Mouse (Mus musculus) cerebellum, adult 11 months (tissue): ENCODE measurements around the gene Kcnq1.
A peak's percentile ranks its signal among the peaks of the same experiment; 100 is the strongest.

Source experiments
- DNase-seq: peaks from one replicate; pipeline ENCODE4 v3.0.0; 2022

Gene Kcnq1

GRCm38 (mm10) chr7:143106062-143106461 lies at the start of gene Kcnq1:
Gene Kcnq1, plus strand, starts transcription at chr7:143106362.
- no peak for DNase-seq

DNA sequence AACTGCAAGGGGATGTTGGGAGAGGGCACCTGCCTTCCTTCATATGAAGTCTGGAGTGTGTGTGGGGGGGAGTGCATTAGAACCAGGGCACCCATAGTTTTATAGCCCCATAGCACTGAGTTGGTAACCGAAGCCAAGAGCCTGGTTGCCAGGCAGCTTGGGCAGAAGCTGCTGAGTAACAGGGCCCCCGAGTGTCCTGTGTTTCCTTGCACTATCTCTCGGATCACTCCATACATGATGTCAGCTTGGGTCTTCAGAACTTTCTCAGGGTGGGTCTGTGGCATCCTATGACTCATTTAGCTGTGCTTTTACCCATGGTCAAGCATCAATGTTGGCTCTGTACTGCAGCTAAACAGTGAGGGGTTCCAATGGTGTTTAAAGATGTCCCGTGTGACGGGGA lies 49.1 kb upstream of the Kcnq1 start:
- DNase-seq = no peak

GRCm38 (mm10) chr7:143057667-143058220 lies 48.4 kb upstream of the Kcnq1 start:
- no peak for DNase-seq

DNA sequence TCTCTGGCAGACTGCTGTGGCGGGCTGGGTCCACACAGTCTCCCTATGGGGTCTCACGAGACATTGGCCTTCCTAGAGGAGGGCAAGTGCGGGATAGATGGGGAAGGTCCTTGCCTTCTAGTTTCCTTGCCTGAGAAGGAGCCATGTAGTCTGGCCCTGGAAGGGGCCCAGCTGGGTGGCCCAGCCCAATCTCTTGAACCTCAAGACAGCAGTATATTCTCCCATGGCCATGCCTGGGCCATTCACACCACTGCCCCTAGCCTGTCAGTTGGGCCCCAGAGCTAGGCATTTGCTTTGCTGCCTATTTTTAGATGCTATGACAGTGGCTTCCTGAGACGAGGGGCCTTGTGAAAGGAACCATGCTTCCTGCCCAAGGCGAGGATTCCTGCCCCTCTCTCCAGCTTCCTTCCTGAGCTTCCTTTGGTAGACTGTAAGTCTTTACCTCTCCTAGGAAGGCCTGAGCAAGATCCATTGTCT lies 47.9 kb upstream of the Kcnq1 start:
- DNase-seq = no peak

GRCm38 (mm10) chr7:143059202-143059870 lies 46.8 kb upstream of the Kcnq1 start:
- DNase-seq = no peak

DNA sequence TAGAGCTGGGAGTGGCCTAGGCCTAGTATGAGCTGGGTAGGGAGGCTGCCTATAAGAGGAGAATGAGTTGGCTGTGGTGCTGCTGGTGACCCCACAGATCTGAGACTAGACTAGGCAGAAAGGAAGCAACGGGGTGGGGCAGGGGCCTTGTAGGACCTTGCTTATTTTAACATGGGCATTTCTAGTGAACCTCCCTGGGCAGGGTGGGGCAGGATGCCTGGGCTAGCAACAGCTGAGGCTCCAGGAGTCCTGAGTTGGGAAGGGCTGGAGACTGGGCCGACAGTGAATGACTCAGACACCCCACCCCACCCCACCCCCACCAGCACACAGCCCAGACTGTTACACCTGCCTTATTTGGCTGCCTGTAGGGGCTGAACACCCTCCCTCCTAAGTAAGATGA lies 43.5 kb upstream of the Kcnq1 start:
- DNase-seq = no peak

DNA sequence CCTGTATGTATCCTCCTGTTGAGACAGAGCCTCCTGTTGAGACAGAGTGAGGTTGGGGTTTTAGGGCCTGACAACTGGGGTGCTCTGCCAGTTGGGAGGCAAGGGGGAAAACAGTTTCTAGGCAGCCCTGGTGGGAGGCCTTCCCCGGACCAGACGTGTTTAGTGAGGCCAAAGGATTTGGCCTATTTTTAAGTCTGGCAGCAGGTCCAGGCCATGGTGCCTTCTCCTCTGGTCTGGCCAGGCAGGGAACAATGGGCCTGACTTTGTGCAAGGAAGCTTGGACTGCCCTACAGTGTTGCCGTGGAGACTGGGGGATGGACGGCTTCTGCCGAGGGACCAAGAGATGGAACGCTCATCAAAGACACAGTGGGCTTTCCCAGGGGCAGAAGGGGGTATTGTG lies 41.9 kb upstream of the Kcnq1 start:
- DNase-seq = no peak

DNA sequence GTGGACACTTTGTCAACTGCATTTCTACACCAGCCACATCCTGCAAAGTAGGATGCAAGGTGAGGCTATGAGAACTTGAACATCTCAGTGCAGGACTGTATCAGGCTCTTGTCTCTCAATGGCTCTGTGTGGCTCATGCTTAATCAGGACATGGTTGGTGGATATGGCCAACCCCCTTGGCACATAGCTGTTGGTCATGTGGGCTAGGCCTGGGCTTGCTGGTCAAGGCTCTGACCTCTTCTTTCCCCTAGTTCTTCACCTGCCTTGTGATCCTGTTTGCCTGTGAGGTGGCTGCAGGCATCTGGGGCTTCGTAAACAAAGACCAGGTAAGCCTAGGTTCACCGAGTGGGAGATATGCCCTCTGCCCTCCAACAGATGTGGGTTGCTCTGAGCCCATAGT lies 40.5 kb upstream of the Kcnq1 start:
- DNase-seq = no peak

GRCm38 (mm10) chr7:143067469-143067868 lies 38.7 kb upstream of the Kcnq1 start:
- DNase-seq = no peak

DNA sequence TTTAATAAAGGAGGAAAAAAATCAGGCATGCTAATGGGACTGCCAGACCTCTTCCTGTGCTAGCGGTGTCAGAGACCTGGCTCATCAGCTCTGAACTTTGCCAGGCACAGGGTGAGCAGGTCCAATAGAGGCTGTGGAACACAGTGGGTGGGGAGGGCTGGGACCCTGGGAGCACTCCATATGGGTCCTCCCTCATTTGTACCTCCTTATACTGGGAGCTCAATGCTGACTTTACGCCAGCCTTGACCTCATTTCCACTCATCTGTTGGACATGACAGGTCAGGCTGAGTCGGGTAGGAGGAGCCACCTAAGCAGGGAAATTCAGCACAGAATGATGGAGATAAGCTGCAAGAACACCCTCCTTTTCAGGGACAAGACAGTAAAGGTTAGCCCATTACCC lies 38.3 kb upstream of the Kcnq1 start:
- no peak for DNase-seq

- peak; percentile 69 for DNase-seq
Measured at GRCm38 (mm10) chr7:143068316-143068881, 37.8 kb upstream of the Kcnq1 start.

- peak; percentile 98 for DNase-seq
Measured at GRCm38 (mm10) chr7:143068882-143069591, 37.1 kb upstream of the Kcnq1 start, which contains the start of gene Tssc4. Gene Tssc4, plus strand, starts transcription at chr7:143069249.

DNA sequence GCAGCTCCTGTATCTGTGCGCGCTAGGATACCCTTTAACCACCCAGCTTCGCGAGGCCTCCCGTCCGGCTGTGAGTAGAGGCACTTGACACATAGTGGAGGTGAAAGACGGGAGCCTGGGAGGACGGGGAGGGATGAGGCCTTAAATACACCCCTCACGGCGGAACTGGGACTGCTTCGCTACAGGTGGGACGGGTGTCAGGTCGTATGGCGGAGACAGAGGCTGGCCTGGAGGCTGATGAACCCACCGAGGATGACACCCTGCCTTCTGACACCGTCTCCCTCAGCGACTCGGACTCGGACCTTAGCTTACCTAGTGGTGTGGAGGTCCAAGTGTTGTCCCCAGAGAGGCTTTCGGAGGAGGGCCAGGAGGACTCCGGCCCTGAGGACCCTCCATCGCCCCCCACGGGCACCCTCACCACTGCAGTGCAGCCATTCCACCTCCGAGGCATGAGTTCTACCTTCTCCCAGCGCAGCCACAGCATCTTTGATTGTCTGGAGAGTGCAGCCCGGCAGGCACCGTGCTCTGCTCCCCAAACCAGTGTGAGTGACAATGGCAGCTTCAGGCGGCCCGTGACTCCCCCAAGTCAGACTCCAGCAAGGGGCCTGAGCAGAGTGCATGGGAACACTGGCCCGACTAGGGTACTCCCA lies 36.3 kb upstream of the Kcnq1 start:
- peak; percentile 56 for DNase-seq

- DNase-seq = no peak
Measured at GRCm38 (mm10) chr7:143070506-143071070, 35.6 kb upstream of the Kcnq1 start.

DNA sequence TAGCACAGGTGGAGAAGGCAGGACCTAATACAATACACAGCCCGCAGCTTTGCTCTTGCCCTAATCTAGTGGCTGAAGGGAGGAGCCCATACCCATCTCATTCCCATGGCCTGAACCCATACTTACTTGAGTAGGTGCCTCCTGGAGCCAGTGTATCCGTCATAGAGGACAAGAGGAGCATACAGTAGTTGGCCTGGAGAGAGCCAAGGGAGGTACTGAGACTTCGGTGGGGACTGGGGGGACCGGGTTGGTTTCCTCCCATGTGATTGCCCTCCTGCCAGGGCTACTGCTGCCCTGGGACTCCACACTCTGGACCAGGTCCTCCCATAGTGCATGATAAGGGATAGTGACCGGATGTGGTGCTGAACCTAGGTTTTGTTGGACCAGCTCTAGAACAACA lies 33.6 kb upstream of the Kcnq1 start:
- no peak for DNase-seq

- no peak for DNase-seq
Measured at GRCm38 (mm10) chr7:143073086-143073485, 33.1 kb upstream of the Kcnq1 start.

DNA sequence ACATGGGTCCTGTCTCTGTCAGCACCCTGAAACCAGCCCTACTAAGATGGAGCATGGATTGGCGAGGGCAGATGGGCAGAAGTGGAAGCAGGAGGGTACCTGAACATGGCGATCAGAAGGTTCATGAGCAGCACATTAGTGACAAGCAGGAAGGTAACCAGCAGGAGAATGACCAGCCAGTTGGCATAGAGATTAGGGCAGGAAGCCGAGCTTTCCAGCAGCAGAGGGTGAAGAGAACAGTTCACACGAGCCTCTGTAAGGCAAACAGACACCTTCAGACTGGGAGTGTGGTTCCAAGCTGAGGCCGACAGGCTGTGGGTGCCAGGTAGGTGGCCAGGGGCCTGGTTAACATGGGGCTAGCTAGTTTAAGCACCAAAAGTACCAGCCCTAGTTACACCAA lies 30.8 kb upstream of the Kcnq1 start:
- DNase-seq = no peak

- DNase-seq = no peak
Measured at GRCm38 (mm10) chr7:143077351-143077750, 28.8 kb upstream of the Kcnq1 start.

- no peak for DNase-seq
Measured at GRCm38 (mm10) chr7:143082024-143082423, 24.1 kb upstream of the Kcnq1 start.

DNA sequence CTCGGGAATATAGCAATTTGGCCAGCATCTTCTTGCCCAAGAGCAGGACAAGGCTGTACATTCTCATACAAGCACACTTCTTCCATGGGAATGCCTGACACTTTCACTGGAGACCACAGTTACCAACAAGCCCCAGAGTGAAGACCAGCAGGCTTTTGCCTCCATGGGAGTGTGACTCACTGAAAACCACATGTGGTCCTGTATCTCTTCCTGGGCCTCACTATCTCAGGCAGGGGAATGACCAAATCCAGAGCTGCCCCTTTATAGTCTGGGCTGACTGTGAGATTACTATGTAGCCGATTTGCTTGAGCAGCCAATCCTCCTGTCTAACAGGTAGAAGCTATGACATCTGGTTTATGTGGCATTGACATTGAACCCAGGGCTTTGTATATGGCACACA lies 22.5 kb upstream of the Kcnq1 start:
- DNase-seq = no peak

DNA sequence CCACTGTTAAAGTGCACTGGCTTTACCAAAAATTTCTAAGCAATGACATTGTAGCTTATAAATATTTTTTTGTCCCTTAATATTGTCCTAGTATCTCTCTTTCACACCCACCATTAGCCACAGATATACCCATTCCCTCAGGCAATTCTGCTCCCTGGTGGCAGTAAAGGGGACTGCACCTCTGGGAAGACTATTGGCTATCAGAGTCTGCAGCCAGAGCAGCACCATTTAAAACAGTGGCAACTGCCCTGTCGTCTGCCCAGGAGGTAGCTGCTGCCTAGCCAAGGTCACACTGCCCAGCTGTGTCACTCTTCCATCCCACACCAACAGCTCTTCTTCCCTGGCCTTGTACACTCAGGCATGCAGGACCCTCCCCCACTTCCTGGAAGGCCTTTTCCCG lies 19.8 kb upstream of the Kcnq1 start:
- DNase-seq = no peak

GRCm38 (mm10) chr7:143087070-143087579 lies 19.0 kb upstream of the Kcnq1 start:
- DNase-seq = no peak

GRCm38 (mm10) chr7:143093847-143094246 lies 12.3 kb upstream of the Kcnq1 start:
- DNase-seq = no peak
